Mouse (Mus musculus): ENCODE results near the gene Hoxd9. TPM values are rescaled to one million over a fixed set of nuclear protein-coding genes. Genes with fewer than 3 reads are reported as not detected.

The Hoxd9 gene
- polyA plus RNA-seq, 1 experiment = not detected

- Histone ChIP-seq H3K27me3 (ENCODE audit: control insufficient read depth, insufficient read depth, insufficient read length) (peaks cover 53% of the 10 kb centered on the region), H3K79me3 (ENCODE audit: low read depth) (no peaks in the 10 kb centered on the region)
- TF ChIP-seq CTCF (IDR thresholded peaks at IDR 0.05; ENCODE audit: control insufficient read depth, insufficient read depth, insufficient read length) (no peak), CEBPB (IDR thresholded peaks at IDR 0.05; ENCODE audit: low read depth) (no peak), MAX (IDR thresholded peaks at IDR 0.05) (no peak), FOSL1 (IDR thresholded peaks at IDR 0.05; ENCODE audit: insufficient read depth, low read length, poor library complexity, severe bottlenecking) (no peak), MYOG (IDR thresholded peaks at IDR 0.05; ENCODE audit: control insufficient read depth, extremely low read depth, insufficient read length) (no peak), MYOD1 (IDR thresholded peaks at IDR 0.05; ENCODE audit: control insufficient read depth, insufficient read length, low read depth) (no peak), USF1 (IDR thresholded peaks at IDR 0.05; ENCODE audit: low read depth) (no peak)
These were observed 21.8 kb upstream of the Hoxd9 start for GRCm38 (mm10) chr2:74675666-74676282.

GRCm38 (mm10) chr2:74676376-74677052 lies 21.0 kb upstream of the Hoxd9 start:
- no peak overlapping the region for H3K4me3 ChIP-seq (ENCODE audit: insufficient read depth, poor library complexity, severe bottlenecking)
- no peak overlapping the region for H3ac ChIP-seq (ENCODE audit: control insufficient read depth, insufficient read length, low read depth)
- H3K27me3 ChIP-seq (ENCODE audit: control insufficient read depth, insufficient read depth, insufficient read length) = peaks cover 61% of the 10 kb centered on the region
- no peaks in the 10 kb centered on the region for H3K36me3 ChIP-seq (ENCODE audit: control insufficient read depth, insufficient read depth)
- TF ChIP-seq MYOD1 (IDR thresholded peaks at IDR 0.05; ENCODE audit: control insufficient read depth, insufficient read length, low read depth) (no peak), CTCF (IDR thresholded peaks at IDR 0.05; ENCODE audit: control insufficient read depth, insufficient read depth, insufficient read length) (no peak), MAX (IDR thresholded peaks at IDR 0.05) (no peak), USF1 (IDR thresholded peaks at IDR 0.05; ENCODE audit: low read depth) (no peak), FOSL1 (IDR thresholded peaks at IDR 0.05; ENCODE audit: insufficient read depth, low read length, poor library complexity, severe bottlenecking) (no peak), CEBPB (IDR thresholded peaks at IDR 0.05; ENCODE audit: low read depth) (no peak), MYOG (IDR thresholded peaks at IDR 0.05; ENCODE audit: control insufficient read depth, extremely low read depth, insufficient read length) (no peak)
- H3K79me3 ChIP-seq (ENCODE audit: low read depth) = no peaks in the 10 kb centered on the region
- no peaks in the 10 kb centered on the region for H3K79me2 ChIP-seq (ENCODE audit: control insufficient read depth, insufficient read depth)

More at GRCm38 (mm10) chr2:74675666-74676282, 21.8 kb upstream of the Hoxd9 start:
- Histone ChIP-seq H3ac (ENCODE audit: control insufficient read depth, insufficient read length, low read depth) (no peak overlapping the region), H3K79me2 (ENCODE audit: control insufficient read depth, insufficient read depth) (no peaks in the 10 kb centered on the region), H3K4me3 (ENCODE audit: insufficient read depth, poor library complexity, severe bottlenecking) (no peak overlapping the region), H3K36me3 (ENCODE audit: control insufficient read depth, insufficient read depth) (no peaks in the 10 kb centered on the region)

GRCm38 (mm10) chr2:74677106-74677505 lies 20.4 kb upstream of the Hoxd9 start:
- no peak overlapping the region for H3ac ChIP-seq (ENCODE audit: control insufficient read depth, insufficient read length, low read depth)
- peaks cover 66% of the 10 kb centered on the region for H3K27me3 ChIP-seq (ENCODE audit: control insufficient read depth, insufficient read depth, insufficient read length)
- H3K36me3 ChIP-seq (ENCODE audit: control insufficient read depth, insufficient read depth) = no peaks in the 10 kb centered on the region
- H3K79me2 ChIP-seq (ENCODE audit: control insufficient read depth, insufficient read depth) = no peaks in the 10 kb centered on the region
- no peak overlapping the region for H3K4me3 ChIP-seq (ENCODE audit: insufficient read depth, poor library complexity, severe bottlenecking)
- H3K79me3 ChIP-seq (ENCODE audit: low read depth) = no peaks in the 10 kb centered on the region
- TF ChIP-seq CEBPB (IDR thresholded peaks at IDR 0.05; ENCODE audit: low read depth) (no peak), MYOD1 (IDR thresholded peaks at IDR 0.05; ENCODE audit: control insufficient read depth, insufficient read length, low read depth) (no peak), CTCF (IDR thresholded peaks at IDR 0.05; ENCODE audit: control insufficient read depth, insufficient read depth, insufficient read length) (no peak), MYOG (IDR thresholded peaks at IDR 0.05; ENCODE audit: control insufficient read depth, extremely low read depth, insufficient read length) (no peak), USF1 (IDR thresholded peaks at IDR 0.05; ENCODE audit: low read depth) (no peak), FOSL1 (IDR thresholded peaks at IDR 0.05; ENCODE audit: insufficient read depth, low read length, poor library complexity, severe bottlenecking) (no peak), MAX (IDR thresholded peaks at IDR 0.05) (no peak)

GRCm38 (mm10) chr2:74678891-74679595 lies 18.5 kb upstream of the Hoxd9 start, which contains the start of gene Hoxd11:
Gene Hoxd11, plus strand, starts transcription at chr2:74679557.
- H3K79me2 ChIP-seq (ENCODE audit: control insufficient read depth, insufficient read depth) = no peaks in the 10 kb centered on the region
- no peaks in the 10 kb centered on the region for H3K36me3 ChIP-seq (ENCODE audit: control insufficient read depth, insufficient read depth)
- H3K79me3 ChIP-seq (ENCODE audit: low read depth) = no peaks in the 10 kb centered on the region
- H3ac ChIP-seq (ENCODE audit: control insufficient read depth, insufficient read length, low read depth) = no peak within 1 kb of the TSS
- TF ChIP-seq USF1 (IDR thresholded peaks at IDR 0.05; ENCODE audit: low read depth) = no peak
- no peak for TF ChIP-seq MYOD1 (IDR thresholded peaks at IDR 0.05; ENCODE audit: control insufficient read depth, insufficient read length, low read depth)
- H3K4me3 ChIP-seq (ENCODE audit: insufficient read depth, poor library complexity, severe bottlenecking) = no peak within 1 kb of the TSS
- H3K27me3 ChIP-seq (ENCODE audit: control insufficient read depth, insufficient read depth, insufficient read length) = peaks cover 66% of the 10 kb centered on the region

GRCm38 (mm10) chr2:74679596-74679971 lies 17.9 kb upstream of the Hoxd9 start:
- Histone ChIP-seq H3K79me3 (ENCODE audit: low read depth) (no peaks in the 10 kb centered on the region), H3K79me2 (ENCODE audit: control insufficient read depth, insufficient read depth) (no peaks in the 10 kb centered on the region), H3K36me3 (ENCODE audit: control insufficient read depth, insufficient read depth) (no peaks in the 10 kb centered on the region), H3K4me3 (ENCODE audit: insufficient read depth, poor library complexity, severe bottlenecking) (no peak overlapping the region), H3ac (ENCODE audit: control insufficient read depth, insufficient read length, low read depth) (no peak overlapping the region), H3K27me3 (ENCODE audit: control insufficient read depth, insufficient read depth, insufficient read length) (peaks cover 61% of the 10 kb centered on the region)
- TF ChIP-seq MYOD1 (IDR thresholded peaks at IDR 0.05; ENCODE audit: control insufficient read depth, insufficient read length, low read depth) = no peak
- no peak for TF ChIP-seq MAX (IDR thresholded peaks at IDR 0.05)
- TF ChIP-seq CTCF (IDR thresholded peaks at IDR 0.05; ENCODE audit: control insufficient read depth, insufficient read depth, insufficient read length) = no peak
- TF ChIP-seq MYOG (IDR thresholded peaks at IDR 0.05; ENCODE audit: control insufficient read depth, extremely low read depth, insufficient read length) = no peak
- TF ChIP-seq USF1 (IDR thresholded peaks at IDR 0.05; ENCODE audit: low read depth) = no peak
- no peak for TF ChIP-seq FOSL1 (IDR thresholded peaks at IDR 0.05; ENCODE audit: insufficient read depth, low read length, poor library complexity, severe bottlenecking)

Measured in C2C12 (cell line).